Mouse (Mus musculus): ENCODE data around the gene Yipf3. TPM values are rescaled to one million over a fixed set of nuclear protein-coding genes. Genes with fewer than 3 reads are reported as not detected.

The Yipf3 gene
- polyA plus RNA-seq, 1 experiment from 2014 or later = 118 TPM

DNA sequence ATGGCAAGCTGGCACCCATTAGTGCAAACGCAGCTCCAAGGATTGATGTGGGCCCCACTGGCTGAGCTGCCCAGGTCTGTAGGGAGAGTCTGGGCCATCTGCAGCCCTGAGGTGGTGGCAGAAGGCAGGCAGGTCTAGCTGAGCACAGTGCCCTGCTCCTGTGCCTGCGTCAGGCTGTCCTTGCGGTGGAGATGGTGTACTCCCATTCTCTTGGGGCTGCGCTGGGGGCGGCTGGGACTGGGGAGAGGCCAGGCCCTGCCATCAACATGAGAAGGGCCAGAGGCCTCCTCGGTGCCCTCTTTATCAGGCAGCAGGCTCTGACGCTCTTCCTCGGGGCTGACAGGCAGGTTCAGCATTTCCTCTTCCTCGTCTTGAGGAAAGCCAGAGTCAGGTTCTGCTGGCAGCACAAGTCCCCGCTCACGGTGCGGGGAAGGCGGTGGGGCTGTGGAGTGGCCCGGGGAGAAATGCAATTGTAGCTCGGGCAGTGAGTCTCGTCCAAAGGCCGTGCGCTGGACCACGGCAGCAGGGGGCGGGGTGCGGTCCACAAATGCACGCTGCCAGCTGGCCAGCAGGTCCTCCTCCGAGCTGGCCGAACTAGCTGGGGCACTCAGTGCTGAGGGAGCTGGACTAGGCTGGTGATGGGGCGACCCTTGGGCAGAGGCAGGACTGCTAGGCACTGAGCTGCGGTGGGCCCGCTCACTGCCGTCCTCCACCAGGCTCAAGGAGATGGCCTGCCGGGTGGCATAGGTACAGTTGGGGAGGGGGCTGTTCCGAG, 10.6 kb downstream of the Yipf3 start:
- no peak overlapping the region for H3K4me3 ChIP-seq
- peaks cover 61% of the 10 kb centered on the region for H3K36me3 ChIP-seq
- no peak overlapping the region for H3K27ac ChIP-seq
- peaks cover 9% of the 10 kb centered on the region for H3K4me1 ChIP-seq
- H3K9me3 ChIP-seq = no peaks in the 10 kb centered on the region
- 87% methylated on average over 30 of the region's 30 CpGs for WGBS
- peaks cover 25% of the 10 kb centered on the region for H3K27me3 ChIP-seq
- ATAC-seq (ENCODE audit: borderline replicate concordance, extremely low read depth, low FRiP score, low TSS enrichment) = no peak
- no peak overlapping the region for H3K4me2 ChIP-seq
- no peak overlapping the region for H3K9ac ChIP-seq

GRCm38 (mm10) chr17:46259675-46260074, 11.8 kb downstream of the Yipf3 start:
- peaks cover 73% of the 10 kb centered on the region for H3K36me3 ChIP-seq
- H3K27me3 ChIP-seq = peaks cover 14% of the 10 kb centered on the region
- ATAC-seq (ENCODE audit: borderline replicate concordance, extremely low read depth, low FRiP score, low TSS enrichment) = no peak
- H3K4me1 ChIP-seq = no peaks in the 10 kb centered on the region
- H3K9ac ChIP-seq = no peak overlapping the region
- H3K4me3 ChIP-seq = no peak overlapping the region
- H3K27ac ChIP-seq = no peak overlapping the region
- no peaks in the 10 kb centered on the region for H3K9me3 ChIP-seq
- 86% methylated on average over 17 of the region's 17 CpGs for WGBS
- no peak overlapping the region for H3K4me2 ChIP-seq

DNA sequence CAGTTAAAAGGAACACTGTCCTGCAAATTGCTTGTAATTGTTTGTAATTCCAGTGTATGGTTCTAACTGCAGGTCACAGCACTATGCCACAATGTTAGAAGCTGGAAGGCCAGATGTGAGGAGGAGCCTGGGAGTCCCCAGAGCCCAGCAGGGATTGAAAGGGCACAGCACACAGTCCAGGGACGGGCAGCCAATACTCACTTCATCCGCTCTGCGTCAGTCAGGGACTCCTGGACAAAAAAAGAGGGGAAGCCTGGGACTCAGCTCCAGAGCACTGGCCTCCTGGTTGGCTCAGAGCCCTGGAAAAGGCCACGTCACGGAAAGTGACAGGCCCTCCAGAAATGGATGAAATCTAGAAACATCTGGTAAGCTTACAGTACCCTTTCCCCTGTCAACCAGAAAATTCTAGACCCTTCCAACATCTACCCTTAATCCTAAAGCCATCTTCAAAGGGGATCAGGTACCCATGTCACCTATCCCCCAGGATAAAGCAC, 14.4 kb downstream of the Yipf3 start:
- Histone ChIP-seq H3K27me3 (no peaks in the 10 kb centered on the region), H3K4me1 (peaks cover 9% of the 10 kb centered on the region; the same call in 1 of the 2 replicates), H3K9me3 (no peaks in the 10 kb centered on the region), H3K36me3 (peaks cover 82% of the 10 kb centered on the region), H3K4me3 (no peak overlapping the region), H3K27ac (no peak overlapping the region), H3K4me2 (no peak overlapping the region), H3K9ac (no peak overlapping the region)
- WGBS = 83% methylated on average over 5 of the region's 5 CpGs
- no peak for ATAC-seq (ENCODE audit: borderline replicate concordance, extremely low read depth, low FRiP score, low TSS enrichment)

DNA sequence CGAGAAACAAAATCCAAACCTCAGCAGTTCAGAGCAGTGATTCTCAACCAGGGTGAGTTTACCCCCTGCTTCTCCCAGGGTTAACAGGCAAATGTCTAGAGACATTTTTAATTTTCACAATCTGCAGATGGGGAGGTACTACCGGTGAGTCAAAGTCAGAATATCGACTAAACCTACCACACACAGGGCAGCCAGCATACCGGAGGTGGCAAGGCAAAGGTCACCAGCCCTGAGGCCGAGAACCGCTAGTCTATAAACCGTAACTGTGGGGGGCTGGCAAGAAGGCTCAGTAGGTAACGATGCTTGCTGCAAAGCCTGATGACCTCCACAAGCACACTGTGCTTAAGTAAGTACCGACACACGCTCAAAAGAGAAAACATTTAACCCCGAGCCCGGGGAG, 17.6 kb downstream of the Yipf3 start:
- peaks cover 59% of the 10 kb centered on the region for H3K36me3 ChIP-seq
- no peak overlapping the region for H3K4me3 ChIP-seq
- peak overlapping the region; percentile 84 for H3K27ac ChIP-seq
- H3K4me1 ChIP-seq = peaks cover 17% of the 10 kb centered on the region
- ATAC-seq (ENCODE audit: borderline replicate concordance, extremely low read depth, low FRiP score, low TSS enrichment) = no peak
- 85% methylated on average over 12 of the region's 12 CpGs for WGBS
- no peak overlapping the region for H3K4me2 ChIP-seq
- H3K9ac ChIP-seq = no peak overlapping the region
- no peaks in the 10 kb centered on the region for H3K27me3 ChIP-seq
- no peaks in the 10 kb centered on the region for H3K9me3 ChIP-seq

- H3K4me3 ChIP-seq = no peak overlapping the region
- no peaks in the 10 kb centered on the region for H3K27me3 ChIP-seq
- WGBS = 20% methylated on average over 14 of the region's 14 CpGs
- peak overlapping the region; percentile 84 for H3K27ac ChIP-seq
- no peaks in the 10 kb centered on the region for H3K9me3 ChIP-seq
- H3K4me2 ChIP-seq = no peak overlapping the region
- no peak overlapping the region for H3K9ac ChIP-seq
- H3K4me1 ChIP-seq = peaks cover 17% of the 10 kb centered on the region
- peaks cover 59% of the 10 kb centered on the region for H3K36me3 ChIP-seq
- ATAC-seq (ENCODE audit: borderline replicate concordance, extremely low read depth, low FRiP score, low TSS enrichment) = peak; percentile 77
Measured at GRCm38 (mm10) chr17:46265918-46266618, 18.2 kb downstream of the Yipf3 start.

- Histone ChIP-seq H3K4me1 (peaks cover 17% of the 10 kb centered on the region), H3K4me2 (no peak overlapping the region), H3K27me3 (no peaks in the 10 kb centered on the region), H3K4me3 (no peak overlapping the region), H3K9ac (no peak overlapping the region), H3K9me3 (no peaks in the 10 kb centered on the region), H3K27ac (peak overlapping the region; percentile 84), H3K36me3 (peaks cover 59% of the 10 kb centered on the region)
- 57% methylated on average over 6 of the region's 6 CpGs for WGBS
- ATAC-seq (ENCODE audit: borderline replicate concordance, extremely low read depth, low FRiP score, low TSS enrichment) = no peak
Measured at GRCm38 (mm10) chr17:46266986-46267385, 19.1 kb downstream of the Yipf3 start.

DNA sequence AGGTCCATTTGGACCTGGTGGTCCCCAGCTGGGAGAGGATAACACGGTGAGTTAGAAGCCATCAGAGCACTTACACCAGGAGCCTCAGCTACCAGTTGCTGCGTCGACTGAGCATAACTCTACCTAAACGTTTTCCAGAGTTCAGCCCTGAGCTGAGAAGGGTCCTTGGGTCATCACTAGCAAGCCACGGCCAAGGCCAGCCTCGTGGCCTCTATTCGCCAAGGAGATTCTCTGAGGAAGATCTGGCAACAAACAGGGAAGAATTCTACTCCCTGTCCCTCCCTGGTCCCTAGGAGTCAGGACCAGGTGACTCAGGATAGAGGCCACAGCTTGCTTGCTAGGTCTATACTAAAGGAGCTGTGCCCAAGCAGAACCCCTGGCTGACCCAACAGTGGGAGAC, 19.6 kb downstream of the Yipf3 start:
- Histone ChIP-seq H3K4me2 (no peak overlapping the region), H3K4me3 (no peak overlapping the region), H3K36me3 (peaks cover 56% of the 10 kb centered on the region), H3K4me1 (peaks cover 17% of the 10 kb centered on the region), H3K9ac (no peak overlapping the region), H3K9me3 (no peaks in the 10 kb centered on the region), H3K27me3 (no peaks in the 10 kb centered on the region), H3K27ac (no peak overlapping the region)
- no peak for ATAC-seq (ENCODE audit: borderline replicate concordance, extremely low read depth, low FRiP score, low TSS enrichment)
- WGBS = 69% methylated on average over 7 of the region's 7 CpGs

DNA sequence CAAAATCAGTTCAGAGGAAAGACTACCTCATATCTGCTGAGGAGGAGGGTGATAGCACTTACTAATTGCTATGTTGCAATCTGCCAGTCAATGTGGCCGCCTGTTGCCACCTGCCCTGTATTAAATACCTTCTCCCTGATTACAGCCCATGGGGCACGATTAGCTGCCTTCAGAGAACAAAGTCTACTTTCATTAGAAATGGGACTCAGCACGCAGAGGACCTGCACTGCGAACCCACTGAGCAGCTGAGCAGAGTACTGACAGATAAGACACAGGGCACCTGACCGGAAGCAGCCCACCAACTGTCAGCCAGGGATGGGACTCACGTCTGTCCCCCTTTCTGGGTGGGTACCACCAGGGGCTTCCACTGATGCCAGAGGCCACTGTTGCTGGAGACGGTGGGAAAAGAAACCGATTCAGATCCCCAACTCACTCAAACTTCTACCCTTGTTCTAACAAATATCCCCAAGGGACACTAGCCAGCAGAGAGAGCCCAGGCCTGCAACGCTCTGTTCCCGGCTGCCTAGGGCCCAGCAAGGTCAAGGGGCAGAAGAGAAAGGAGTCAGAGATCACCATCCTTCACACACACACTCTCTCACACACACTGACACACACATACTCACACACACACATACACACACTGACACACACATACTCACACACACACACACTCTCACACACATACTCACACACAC, 20.3 kb downstream of the Yipf3 start:
- H3K27ac ChIP-seq = no peak overlapping the region
- no peak overlapping the region for H3K9ac ChIP-seq
- WGBS = 76% methylated on average over 10 of the region's 10 CpGs
- H3K36me3 ChIP-seq = peaks cover 49% of the 10 kb centered on the region
- no peak overlapping the region for H3K4me2 ChIP-seq
- H3K4me3 ChIP-seq = no peak overlapping the region
- H3K9me3 ChIP-seq = no peaks in the 10 kb centered on the region
- no peaks in the 10 kb centered on the region for H3K27me3 ChIP-seq
- peaks cover 17% of the 10 kb centered on the region for H3K4me1 ChIP-seq
- no peak for ATAC-seq (ENCODE audit: borderline replicate concordance, extremely low read depth, low FRiP score, low TSS enrichment)

DNA sequence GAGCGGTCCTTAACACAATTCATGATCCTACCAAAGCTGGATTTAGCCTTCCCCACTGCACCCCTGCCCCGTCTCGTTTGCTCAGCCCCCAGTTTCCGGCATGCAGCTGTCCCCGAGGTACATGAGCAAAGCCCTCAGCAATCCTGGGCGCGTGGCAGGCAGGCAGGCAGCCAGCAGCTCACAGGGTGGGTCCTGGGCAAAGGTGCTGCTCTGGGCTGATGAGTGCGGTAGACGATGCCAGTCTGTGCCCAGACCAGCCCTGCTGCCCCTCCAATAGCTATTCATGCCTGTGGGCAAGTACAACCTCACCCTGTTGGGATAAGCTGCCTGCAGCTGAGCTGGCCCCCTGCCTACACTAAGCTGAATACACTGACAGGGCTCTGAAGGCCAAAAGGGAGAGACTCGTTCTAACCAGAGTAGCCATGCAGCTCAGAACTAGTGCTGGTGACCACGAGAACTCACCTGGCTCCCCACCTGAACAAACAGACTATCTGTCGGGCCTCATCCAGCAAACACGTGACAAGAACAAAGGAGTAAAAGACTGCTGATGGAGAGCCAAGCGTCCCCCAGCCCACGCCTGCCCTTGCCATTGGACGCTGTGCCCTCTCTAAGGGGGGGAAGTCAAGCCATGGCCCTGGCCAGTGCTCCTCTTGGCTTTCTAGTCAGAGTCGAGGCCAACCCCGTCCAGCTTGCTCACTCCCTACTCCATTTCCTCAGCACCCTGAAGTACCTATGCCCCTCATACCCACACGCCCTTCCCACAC, 22.1 kb downstream of the Yipf3 start:
- H3K4me2 ChIP-seq = no peak overlapping the region
- no peak overlapping the region for H3K27ac ChIP-seq
- ATAC-seq (ENCODE audit: borderline replicate concordance, extremely low read depth, low FRiP score, low TSS enrichment) = no peak
- no peak overlapping the region for H3K4me3 ChIP-seq
- no peaks in the 10 kb centered on the region for H3K9me3 ChIP-seq
- peaks cover 36% of the 10 kb centered on the region for H3K36me3 ChIP-seq
- no peaks in the 10 kb centered on the region for H3K27me3 ChIP-seq
- H3K9ac ChIP-seq = no peak overlapping the region
- H3K4me1 ChIP-seq = peaks cover 17% of the 10 kb centered on the region
- 71% methylated on average over 19 of the region's 19 CpGs for WGBS

DNA sequence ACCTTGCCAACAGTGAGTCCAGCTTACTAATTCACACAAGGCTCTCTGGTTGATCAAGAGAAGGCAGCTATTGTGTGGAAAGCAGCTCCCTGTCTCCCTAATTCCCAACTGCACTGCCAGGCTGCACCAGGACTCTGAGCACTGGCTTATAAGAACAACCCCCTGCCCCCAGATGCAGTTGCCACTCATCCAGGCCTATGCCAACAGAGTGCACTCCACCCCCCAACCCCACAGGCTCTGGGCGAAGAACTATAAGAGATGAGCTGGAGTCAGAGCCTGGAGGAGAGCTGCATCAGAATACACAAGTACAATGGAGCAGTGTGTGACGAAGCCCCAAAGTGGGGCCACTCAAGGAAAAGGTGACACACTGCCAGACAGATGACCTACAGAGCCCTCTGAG, 24.2 kb downstream of the Yipf3 start:
- no peak overlapping the region for H3K4me2 ChIP-seq
- no peak overlapping the region for H3K9ac ChIP-seq
- no peaks in the 10 kb centered on the region for H3K27me3 ChIP-seq
- peaks cover 10% of the 10 kb centered on the region for H3K4me1 ChIP-seq
- H3K36me3 ChIP-seq = peaks cover 39% of the 10 kb centered on the region
- no peak overlapping the region for H3K4me3 ChIP-seq
- no peaks in the 10 kb centered on the region for H3K9me3 ChIP-seq
- no peak for ATAC-seq (ENCODE audit: borderline replicate concordance, extremely low read depth, low FRiP score, low TSS enrichment)
- no peak overlapping the region for H3K27ac ChIP-seq
- WGBS = 85% methylated on average over 2 of the region's 2 CpGs

DNA sequence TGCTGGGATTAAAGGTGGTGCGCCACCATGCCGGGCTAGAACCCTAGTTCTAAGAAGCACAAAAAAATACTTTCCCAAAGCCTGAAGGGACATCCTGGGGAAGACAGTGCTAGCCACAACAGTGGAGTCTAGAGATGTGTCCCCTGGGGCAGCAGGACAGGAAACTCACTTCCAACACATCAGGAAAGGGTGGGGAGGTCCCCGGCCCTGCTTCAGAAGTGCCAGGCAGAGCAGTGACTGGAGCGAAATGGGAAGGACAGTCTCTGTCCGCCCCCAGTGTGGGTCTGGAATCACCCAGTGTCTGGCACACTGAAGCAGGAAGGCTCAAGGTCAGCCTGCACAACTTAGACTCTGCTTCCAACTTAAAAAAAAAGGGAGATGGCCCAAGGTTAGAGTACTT, 24.8 kb downstream of the Yipf3 start:
- H3K9ac ChIP-seq = no peak overlapping the region
- H3K27me3 ChIP-seq = no peaks in the 10 kb centered on the region
- H3K4me2 ChIP-seq = no peak overlapping the region
- H3K4me3 ChIP-seq = no peak overlapping the region
- 76% methylated on average over 5 of the region's 5 CpGs for WGBS
- peaks cover 5% of the 10 kb centered on the region for H3K4me1 ChIP-seq
- H3K27ac ChIP-seq = no peak overlapping the region
- peaks cover 41% of the 10 kb centered on the region for H3K36me3 ChIP-seq
- no peaks in the 10 kb centered on the region for H3K9me3 ChIP-seq
- ATAC-seq (ENCODE audit: borderline replicate concordance, extremely low read depth, low FRiP score, low TSS enrichment) = no peak
